Mouse (Mus musculus): ENCODE data around the gene Pptc7. TPM values are rescaled to one million over a fixed set of nuclear protein-coding genes. Genes with fewer than 3 reads are reported as not detected.
A peak's percentile ranks its signal among the peaks of the same experiment; 100 is the strongest.

Gene Pptc7
- polyA plus RNA-seq, 1 experiment = 18.7 TPM

- H3K4me3 ChIP-seq (ENCODE audit: low read depth, low read length) = no peak overlapping the region
- H3K36me3 ChIP-seq (ENCODE audit: control insufficient read depth, insufficient read depth, low read length, poor library complexity, severe bottlenecking) = no peaks in the 10 kb centered on the region
- peak overlapping the region; percentile 84 for H3K27ac ChIP-seq (ENCODE audit: insufficient read depth, low read length)
- H3K4me1 ChIP-seq (ENCODE audit: control insufficient read depth, insufficient read depth, low read length) = peaks cover 5% of the 10 kb centered on the region
- H3K9me3 ChIP-seq (replicated peaks; ENCODE audit: control insufficient read depth, insufficient read depth, low read length, poor library complexity, severe bottlenecking) = no peaks in the 10 kb centered on the region
- TF ChIP-seq POLR2A (IDR thresholded peaks at IDR 0.05; ENCODE audit: insufficient read depth, low read length) (no peak), CTCF (IDR thresholded peaks at IDR 0.05; ENCODE audit: low read depth, low read length) (no peak), EP300 (IDR thresholded peaks at IDR 0.05; ENCODE audit: insufficient read depth, low read depth, low read length) (no peak; the same call in 1 of the 2 replicates)
- no peak overlapping the region for H3K9ac ChIP-seq (ENCODE audit: low read depth, poor library complexity, severe bottlenecking)
- H3K27me3 ChIP-seq (ENCODE audit: control insufficient read depth, insufficient read depth, low read length, poor library complexity, severe bottlenecking) = no peaks in the 10 kb centered on the region
These were observed 9.4 kb upstream of the Pptc7 start for GRCm38 (mm10) chr5:122274785-122275184.

GRCm38 (mm10) chr5:122278946-122279345 is 5.2 kb upstream of the Pptc7 start:
- Histone ChIP-seq H3K9ac (ENCODE audit: low read depth, poor library complexity, severe bottlenecking) (no peak overlapping the region), H3K27me3 (ENCODE audit: control insufficient read depth, insufficient read depth, low read length, poor library complexity, severe bottlenecking) (no peaks in the 10 kb centered on the region), H3K4me3 (ENCODE audit: low read depth, low read length) (no peak overlapping the region)

GRCm38 (mm10) chr5:122279799-122280421 is 4.3 kb upstream of the Pptc7 start:
- peaks cover 5% of the 10 kb centered on the region for H3K4me1 ChIP-seq (ENCODE audit: control insufficient read depth, insufficient read depth, low read length)
- H3K27ac ChIP-seq (ENCODE audit: insufficient read depth, low read length) = no peak overlapping the region
- H3K4me3 ChIP-seq (ENCODE audit: low read depth, low read length) = no peak overlapping the region
- no peak overlapping the region for H3K9ac ChIP-seq (ENCODE audit: low read depth, poor library complexity, severe bottlenecking)
- no peak for TF ChIP-seq EP300 (IDR thresholded peaks at IDR 0.05; ENCODE audit: insufficient read depth, low read depth, low read length)
- TF ChIP-seq CTCF (IDR thresholded peaks at IDR 0.05; ENCODE audit: low read depth, low read length) = no peak
- TF ChIP-seq POLR2A (IDR thresholded peaks at IDR 0.05; ENCODE audit: insufficient read depth, low read length) = no peak
- no peaks in the 10 kb centered on the region for H3K27me3 ChIP-seq (ENCODE audit: control insufficient read depth, insufficient read depth, low read length, poor library complexity, severe bottlenecking)
- H3K9me3 ChIP-seq (replicated peaks; ENCODE audit: control insufficient read depth, insufficient read depth, low read length, poor library complexity, severe bottlenecking) = no peaks in the 10 kb centered on the region
- no peaks in the 10 kb centered on the region for H3K36me3 ChIP-seq (ENCODE audit: control insufficient read depth, insufficient read depth, low read length, poor library complexity, severe bottlenecking)

More at GRCm38 (mm10) chr5:122278946-122279345, 5.2 kb upstream of the Pptc7 start:
- Histone ChIP-seq H3K36me3 (ENCODE audit: control insufficient read depth, insufficient read depth, low read length, poor library complexity, severe bottlenecking) (no peaks in the 10 kb centered on the region), H3K4me1 (ENCODE audit: control insufficient read depth, insufficient read depth, low read length) (peaks cover 5% of the 10 kb centered on the region), H3K27ac (ENCODE audit: insufficient read depth, low read length) (no peak overlapping the region), H3K9me3 (replicated peaks; ENCODE audit: control insufficient read depth, insufficient read depth, low read length, poor library complexity, severe bottlenecking) (no peaks in the 10 kb centered on the region)
- TF ChIP-seq CTCF (IDR thresholded peaks at IDR 0.05; ENCODE audit: low read depth, low read length) (no peak), EP300 (IDR thresholded peaks at IDR 0.05; ENCODE audit: insufficient read depth, low read depth, low read length) (no peak), POLR2A (IDR thresholded peaks at IDR 0.05; ENCODE audit: insufficient read depth, low read length) (no peak)

- H3K4me3 ChIP-seq (ENCODE audit: low read depth, low read length) = no peak overlapping the region
These were observed 3.7 kb upstream of the Pptc7 start for GRCm38 (mm10) chr5:122280422-122280826.

GRCm38 (mm10) chr5:122280827-122281462 is 3.2 kb upstream of the Pptc7 start:
- peak overlapping the region; percentile 2 for H3K9ac ChIP-seq (ENCODE audit: low read depth, poor library complexity, severe bottlenecking)
- no peaks in the 10 kb centered on the region for H3K36me3 ChIP-seq (ENCODE audit: control insufficient read depth, insufficient read depth, low read length, poor library complexity, severe bottlenecking)
- H3K27ac ChIP-seq (ENCODE audit: insufficient read depth, low read length) = no peak overlapping the region
- H3K4me1 ChIP-seq (ENCODE audit: control insufficient read depth, insufficient read depth, low read length) = peaks cover 2% of the 10 kb centered on the region
- H3K4me3 ChIP-seq (ENCODE audit: low read depth, low read length) = no peak overlapping the region
- no peaks in the 10 kb centered on the region for H3K9me3 ChIP-seq (replicated peaks; ENCODE audit: control insufficient read depth, insufficient read depth, low read length, poor library complexity, severe bottlenecking)
- no peaks in the 10 kb centered on the region for H3K27me3 ChIP-seq (ENCODE audit: control insufficient read depth, insufficient read depth, low read length, poor library complexity, severe bottlenecking)
- no peak for TF ChIP-seq EP300 (IDR thresholded peaks at IDR 0.05; ENCODE audit: insufficient read depth, low read depth, low read length)
- TF ChIP-seq CTCF (IDR thresholded peaks at IDR 0.05; ENCODE audit: low read depth, low read length) = no peak
- TF ChIP-seq POLR2A (IDR thresholded peaks at IDR 0.05; ENCODE audit: insufficient read depth, low read length) = no peak

More at GRCm38 (mm10) chr5:122280422-122280826, 3.7 kb upstream of the Pptc7 start:
- no peaks in the 10 kb centered on the region for H3K27me3 ChIP-seq (ENCODE audit: control insufficient read depth, insufficient read depth, low read length, poor library complexity, severe bottlenecking)
- H3K4me1 ChIP-seq (ENCODE audit: control insufficient read depth, insufficient read depth, low read length) = peaks cover 2% of the 10 kb centered on the region
- TF ChIP-seq POLR2A (IDR thresholded peaks at IDR 0.05; ENCODE audit: insufficient read depth, low read length) (no peak), CTCF (IDR thresholded peaks at IDR 0.05; ENCODE audit: low read depth, low read length) (no peak), EP300 (IDR thresholded peaks at IDR 0.05; ENCODE audit: insufficient read depth, low read depth, low read length) (no peak)
- H3K9ac ChIP-seq (ENCODE audit: low read depth, poor library complexity, severe bottlenecking) = peak overlapping the region; percentile 2
- no peaks in the 10 kb centered on the region for H3K36me3 ChIP-seq (ENCODE audit: control insufficient read depth, insufficient read depth, low read length, poor library complexity, severe bottlenecking)
- no peaks in the 10 kb centered on the region for H3K9me3 ChIP-seq (replicated peaks; ENCODE audit: control insufficient read depth, insufficient read depth, low read length, poor library complexity, severe bottlenecking)
- H3K27ac ChIP-seq (ENCODE audit: insufficient read depth, low read length) = no peak overlapping the region

GRCm38 (mm10) chr5:122283828-122284182 is 360 bp upstream of the Pptc7 start:
- Histone ChIP-seq H3K27me3 (ENCODE audit: control insufficient read depth, insufficient read depth, low read length, poor library complexity, severe bottlenecking) (no peaks in the 10 kb centered on the region), H3K4me1 (ENCODE audit: control insufficient read depth, insufficient read depth, low read length) (no peaks in the 10 kb centered on the region), H3K27ac (ENCODE audit: insufficient read depth, low read length) (no peak overlapping the region), H3K36me3 (ENCODE audit: control insufficient read depth, insufficient read depth, low read length, poor library complexity, severe bottlenecking) (peaks cover 6% of the 10 kb centered on the region; the same call in 1 of the 2 replicates), H3K9ac (ENCODE audit: low read depth, poor library complexity, severe bottlenecking) (no peak overlapping the region), H3K4me3 (ENCODE audit: low read depth, low read length) (no peak overlapping the region), H3K9me3 (replicated peaks; ENCODE audit: control insufficient read depth, insufficient read depth, low read length, poor library complexity, severe bottlenecking) (no peaks in the 10 kb centered on the region)
- TF ChIP-seq POLR2A (IDR thresholded peaks at IDR 0.05; ENCODE audit: insufficient read depth, low read length) (no peak), EP300 (IDR thresholded peaks at IDR 0.05; ENCODE audit: insufficient read depth, low read depth, low read length) (no peak), CTCF (IDR thresholded peaks at IDR 0.05; ENCODE audit: low read depth, low read length) (no peak)

All from ES-Bruce4 (cell line).